Comparison of ENCODE assay signal across 9 mouse cellular contexts in genomic region chr4:9125236-9125963, GRCm38 (mm10).
A peak's percentile ranks its signal among the peaks of the same experiment; 100 is the strongest.
DNase-seq lines count a peak whose midpoint lies in the region; ATAC-seq and TF ChIP-seq lines count a peak whose summit lies in the region.
"Had no signal": no experiment of that assay in that cellular context is flagged by ENCODE, and none has a peak within 500 bp of the region (broad histone marks: within the 10 kb centered on the region; RNA-seq: fewer than 3 reads in every experiment).

No protein-coding gene starts in this region.

- H3K4me2 ChIP-seq in lung, embryonic 14.5 days: no peak overlapping the region
- no peak overlapping the region for H3K4me2 ChIP-seq in forebrain, embryonic 11.5 days (ENCODE audit: low read depth, low read length, severe bottlenecking)
- H3K4me2 ChIP-seq: embryonic facial prominence, embryonic 12.5 days; lung, embryonic 15.5 days had no signal

- no peaks in the 10 kb centered on the region for H3K9me3 ChIP-seq in lung, embryonic 14.5 days (ENCODE audit: low read depth, low read length)
- no peaks in the 10 kb centered on the region for H3K9me3 ChIP-seq in forebrain, embryonic 11.5 days (ENCODE audit: control insufficient read depth, low read length)
- H3K9me3 ChIP-seq in limb, embryonic 10.5 days (replicated peaks): no peaks in the 10 kb centered on the region
- H3K9me3 ChIP-seq: embryonic facial prominence, embryonic 12.5 days; lung, embryonic 15.5 days had no signal

- no peaks in the 10 kb centered on the region for H3K36me3 ChIP-seq in lung, embryonic 14.5 days (ENCODE audit: insufficient read depth)
- H3K36me3 ChIP-seq in forebrain, embryonic 11.5 days (ENCODE audit: control insufficient read depth, insufficient read depth, low read length): no peaks in the 10 kb centered on the region
- H3K36me3 ChIP-seq in limb, embryonic 10.5 days: no peaks in the 10 kb centered on the region
- H3K36me3 ChIP-seq: embryonic facial prominence, embryonic 12.5 days; lung, embryonic 15.5 days had no signal

- 43% methylated on average over 11 of the region's 11 CpGs for WGBS in lung, embryonic 14.5 days
- 37% methylated on average over 11 of the region's 11 CpGs for WGBS in forebrain, embryonic 11.5 days
- 51% methylated on average over 11 of the region's 11 CpGs for WGBS in limb, embryonic 10.5 days

- no peak overlapping the region for H3K4me3 ChIP-seq in lung, embryonic 14.5 days (ENCODE audit: low read depth, low read length)
- no peak overlapping the region for H3K4me3 ChIP-seq in forebrain, embryonic 11.5 days (ENCODE audit: low read depth, low read length)
- H3K4me3 ChIP-seq in limb, embryonic 10.5 days: no peak overlapping the region
- H3K4me3 ChIP-seq: embryonic facial prominence, embryonic 12.5 days; lung, embryonic 15.5 days had no signal

- no peak for TF ChIP-seq POLR2A in brain, embryonic 14.5 days (IDR thresholded peaks at IDR 0.05; ENCODE audit: borderline replicate concordance, extremely low read depth, insufficient read depth, insufficient read length, poor library complexity, severe bottlenecking)

- peak; percentile 64 for DNase-seq in lung, embryonic 14.5 days
- DNase-seq in lung, postnatal 25 days (ENCODE audit: low spot score): no peak
- peak; percentile 68 for DNase-seq in brain, embryonic 14.5 days (ENCODE audit: low read depth)
- DNase-seq in forebrain, embryonic 11.5 days (ENCODE audit: low spot score): peak; percentile 70
- peak; percentile 61 for DNase-seq in limb, embryonic 10.5 days (ENCODE audit: low spot score)
- DNase-seq in thymus, postnatal 14 days: peak; percentile 14
- no peak for DNase-seq in urinary bladder, postnatal 36 days (ENCODE audit: low spot score in 2 of 2)

- H3K9ac ChIP-seq in lung, embryonic 14.5 days: no peak overlapping the region
- no peak overlapping the region for H3K9ac ChIP-seq in forebrain, embryonic 11.5 days (ENCODE audit: low read length)
- H3K9ac ChIP-seq: embryonic facial prominence, embryonic 12.5 days; lung, embryonic 15.5 days had no signal

- no peak overlapping the region for H3K27ac ChIP-seq in lung, embryonic 14.5 days (ENCODE audit: low read depth)
- no peak overlapping the region for H3K27ac ChIP-seq in forebrain, embryonic 11.5 days (ENCODE audit: low read depth, low read length)
- H3K27ac ChIP-seq in limb, embryonic 10.5 days: no peak overlapping the region
- H3K27ac ChIP-seq: embryonic facial prominence, embryonic 12.5 days; lung, embryonic 15.5 days had no signal

- ATAC-seq in lung, embryonic 14.5 days (ENCODE audit: insufficient read depth): no peak; the same call in 1 of the 2 replicates
- no peak for ATAC-seq in forebrain, embryonic 11.5 days (replicated peaks; ENCODE audit: low FRiP score)

- H3K27me3 ChIP-seq in lung, embryonic 14.5 days (ENCODE audit: insufficient read depth, low read length): no peaks in the 10 kb centered on the region
- H3K27me3 ChIP-seq in forebrain, embryonic 11.5 days (ENCODE audit: control insufficient read depth, insufficient read depth, low read length): no peaks in the 10 kb centered on the region
- H3K27me3 ChIP-seq in limb, embryonic 10.5 days (ENCODE audit: low read depth, poor library complexity, severe bottlenecking): no peaks in the 10 kb centered on the region
- H3K27me3 ChIP-seq: lung, embryonic 15.5 days had no signal

- peak; percentile 72 for TF ChIP-seq CTCF in lung, embryonic 14.5 days (IDR thresholded peaks at IDR 0.05; ENCODE audit: low read depth)
- TF ChIP-seq CTCF in brain, embryonic 14.5 days (IDR thresholded peaks at IDR 0.05; ENCODE audit: borderline replicate concordance, extremely low read depth, insufficient read depth, insufficient read length): peak; percentile 78

- no peaks in the 10 kb centered on the region for H3K4me1 ChIP-seq in lung, embryonic 14.5 days (ENCODE audit: insufficient read depth)
- H3K4me1 ChIP-seq in forebrain, embryonic 11.5 days (replicated peaks; ENCODE audit: control insufficient read depth, insufficient read depth, low read length): no peaks in the 10 kb centered on the region
- peaks cover 11% of the 10 kb centered on the region for H3K4me1 ChIP-seq in limb, embryonic 10.5 days
- H3K4me1 ChIP-seq: embryonic facial prominence, embryonic 12.5 days; lung, embryonic 15.5 days had no signal

Comparison
In these comparisons a context has a peak if more than half of its experiments do, and no peak if none do; other contexts are left out.
1. DNase-seq: peak in lung, embryonic 14.5 days (single experiment), brain, embryonic 14.5 days (single experiment), forebrain, embryonic 11.5 days (single experiment), limb, embryonic 10.5 days (single experiment) and thymus, postnatal 14 days (single experiment); none in lung, postnatal 25 days (single experiment) and urinary bladder, postnatal 36 days (0 of 2).